Mouse (Mus musculus) lung, postnatal 0 days (tissue): ENCODE measurements around the gene Fam120a.

Source experiments
- CTCF ChIP-seq: IDR thresholded peaks from 2 replicates; pipeline ENCODE4 v1.5.1; 2016; ENCODE audit warnings: antibody characterized with exemption, mild to moderate bottlenecking
- EP300 ChIP-seq: IDR thresholded peaks from 2 replicates; pipeline ENCODE4 v1.6.1; 2016; ENCODE audit warnings: antibody characterized with exemption, mild to moderate bottlenecking, control low read depth

DNA sequence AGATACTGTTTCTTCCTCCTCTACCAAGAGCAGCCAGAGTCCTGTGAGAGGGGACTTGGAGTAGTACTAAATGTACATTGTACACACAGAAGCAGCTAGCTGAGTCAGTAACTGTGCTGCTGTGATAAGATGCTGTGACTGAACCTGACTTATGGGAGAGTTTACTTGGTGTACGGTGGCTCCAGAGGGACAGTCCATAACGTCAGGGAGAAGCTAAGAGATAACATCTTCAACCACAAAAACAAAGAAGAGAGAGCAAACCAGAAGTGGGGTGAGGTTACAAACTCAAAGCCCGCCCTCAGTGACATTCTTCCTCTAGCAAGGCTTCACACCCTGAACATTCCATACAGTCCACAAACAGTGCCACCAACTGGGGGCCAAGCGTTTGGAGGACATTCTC is 122.5 kb downstream of the Fam120a start:
- TF ChIP-seq EP300 (peak; percentile 28; the same call in 1 of the 2 replicates), CTCF (peak; percentile 41)
